Mouse (Mus musculus): ENCODE measurements at regions not wholly inside any gene's neighbourhood (a gene's known extent, or its start where the extent isn't known, plus 50 kb on each side); places are given as distances from the start of the nearest gene placed in this dataset.

- Histone ChIP-seq H3K4me3 (ENCODE audit: low read depth, low read length) (no peak overlapping the region), H3K27ac (ENCODE audit: low read depth, low read length) (no peak overlapping the region), H3K9me3 (ENCODE audit: control insufficient read depth, low read length) (no peaks in the 10 kb centered on the region), H3K4me1 (replicated peaks; ENCODE audit: control insufficient read depth, insufficient read depth, low read length) (peaks cover 4% of the 10 kb centered on the region), H3K9ac (ENCODE audit: low read length) (no peak overlapping the region), H3K4me2 (ENCODE audit: low read depth, low read length, severe bottlenecking) (no peak overlapping the region), H3K36me3 (ENCODE audit: control insufficient read depth, insufficient read depth, low read length) (no peaks in the 10 kb centered on the region), H3K27me3 (ENCODE audit: control insufficient read depth, insufficient read depth, low read length) (no peaks in the 10 kb centered on the region)
- no peak for DNase-seq (ENCODE audit: low spot score)
- no peak for ATAC-seq (replicated peaks; ENCODE audit: low FRiP score)
- 80% methylated on average over 4 of the region's 4 CpGs for WGBS
Measured at GRCm38 (mm10) chr6:91589181-91589580, 73.5 kb downstream of the Lsm3 start.

DNA sequence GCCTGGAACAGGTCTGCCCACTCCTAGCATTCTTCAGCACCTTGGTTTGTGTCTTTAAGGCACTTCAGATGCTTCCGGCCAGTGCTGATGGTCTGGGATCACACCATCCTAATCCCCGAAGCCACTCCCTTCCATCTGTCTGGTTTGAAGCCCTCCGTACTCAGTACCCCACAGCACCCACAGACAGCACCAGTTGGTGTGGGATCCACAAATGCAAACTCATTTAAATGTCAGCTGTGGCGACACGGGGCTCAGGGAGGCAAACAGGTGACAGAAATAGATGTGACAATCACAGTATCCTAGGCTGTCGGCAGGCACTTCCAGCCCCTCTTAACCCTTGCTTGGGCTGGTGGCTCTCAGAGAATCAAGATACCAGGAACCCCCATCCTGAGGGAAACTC is 74.7 kb downstream of the Lsm3 start:
- peaks cover 4% of the 10 kb centered on the region for H3K4me1 ChIP-seq (replicated peaks; ENCODE audit: control insufficient read depth, insufficient read depth, low read length)
- ATAC-seq (replicated peaks; ENCODE audit: low FRiP score) (no peak), DNase-seq (ENCODE audit: low spot score) (no peak)
- no peak overlapping the region for H3K9ac ChIP-seq (ENCODE audit: low read length)
- no peak overlapping the region for H3K4me3 ChIP-seq (ENCODE audit: low read depth, low read length)
- H3K4me2 ChIP-seq (ENCODE audit: low read depth, low read length, severe bottlenecking), result no peak overlapping the region
- H3K27me3 ChIP-seq (ENCODE audit: control insufficient read depth, insufficient read depth, low read length), result no peaks in the 10 kb centered on the region
- WGBS, result 60% methylated on average over 6 of the region's 6 CpGs
- no peaks in the 10 kb centered on the region for H3K36me3 ChIP-seq (ENCODE audit: control insufficient read depth, insufficient read depth, low read length)
- no peak overlapping the region for H3K27ac ChIP-seq (ENCODE audit: low read depth, low read length)
- H3K9me3 ChIP-seq (ENCODE audit: control insufficient read depth, low read length), result no peaks in the 10 kb centered on the region

- ATAC-seq (replicated peaks; ENCODE audit: low FRiP score), result no peak
- Histone ChIP-seq H3K4me3 (ENCODE audit: low read depth, low read length) (no peak overlapping the region), H3K4me1 (replicated peaks; ENCODE audit: control insufficient read depth, insufficient read depth, low read length) (peaks cover 4% of the 10 kb centered on the region), H3K36me3 (ENCODE audit: control insufficient read depth, insufficient read depth, low read length) (no peaks in the 10 kb centered on the region), H3K4me2 (ENCODE audit: low read depth, low read length, severe bottlenecking) (no peak overlapping the region), H3K9ac (ENCODE audit: low read length) (no peak overlapping the region), H3K27ac (ENCODE audit: low read depth, low read length) (no peak overlapping the region), H3K27me3 (ENCODE audit: control insufficient read depth, insufficient read depth, low read length) (no peaks in the 10 kb centered on the region), H3K9me3 (ENCODE audit: control insufficient read depth, low read length) (no peaks in the 10 kb centered on the region)
- WGBS, result 49% methylated on average over 8 of the region's 8 CpGs
- DNase-seq (ENCODE audit: low spot score), result no peak
Measured at GRCm38 (mm10) chr6:91590806-91591571, 75.3 kb downstream of the Lsm3 start.

DNA sequence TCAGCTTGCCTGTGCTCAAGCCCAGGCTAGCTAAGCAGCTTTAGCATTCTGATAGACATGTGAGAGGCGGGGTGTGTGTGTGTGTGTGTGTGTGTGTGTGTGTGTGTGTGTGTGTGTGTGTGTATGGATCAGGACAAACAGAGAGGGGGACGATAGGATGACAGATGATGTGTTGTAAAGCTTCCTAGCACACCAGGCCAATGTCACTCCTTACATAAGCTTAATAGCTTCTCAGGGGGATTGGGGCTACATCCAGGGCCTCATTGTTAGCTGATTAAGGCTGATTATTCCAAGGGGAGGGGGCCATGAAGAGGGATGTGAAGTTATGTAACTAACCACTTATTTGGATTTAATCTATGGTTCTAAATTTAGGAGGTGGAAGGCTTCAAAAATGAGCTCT is 76.9 kb downstream of the Lsm3 start:
- H3K27ac ChIP-seq (ENCODE audit: low read depth, low read length), result no peak overlapping the region
- H3K9me3 ChIP-seq (ENCODE audit: control insufficient read depth, low read length), result no peaks in the 10 kb centered on the region
- no peaks in the 10 kb centered on the region for H3K36me3 ChIP-seq (ENCODE audit: control insufficient read depth, insufficient read depth, low read length)
- H3K4me3 ChIP-seq (ENCODE audit: low read depth, low read length), result no peak overlapping the region
- 56% methylated on average over 2 of the region's 2 CpGs for WGBS
- DNase-seq (ENCODE audit: low spot score) (no peak), ATAC-seq (replicated peaks; ENCODE audit: low FRiP score) (no peak)
- no peak overlapping the region for H3K4me2 ChIP-seq (ENCODE audit: low read depth, low read length, severe bottlenecking)
- H3K27me3 ChIP-seq (ENCODE audit: control insufficient read depth, insufficient read depth, low read length), result no peaks in the 10 kb centered on the region
- H3K4me1 ChIP-seq (replicated peaks; ENCODE audit: control insufficient read depth, insufficient read depth, low read length), result peaks cover 4% of the 10 kb centered on the region
- H3K9ac ChIP-seq (ENCODE audit: low read length), result no peak overlapping the region

GRCm38 (mm10) chr6:91598942-91599341 is 83.2 kb downstream of the Lsm3 start:
- Histone ChIP-seq H3K4me3 (ENCODE audit: low read depth, low read length) (no peak overlapping the region), H3K4me2 (ENCODE audit: low read depth, low read length, severe bottlenecking) (no peak overlapping the region), H3K27me3 (ENCODE audit: control insufficient read depth, insufficient read depth, low read length) (no peaks in the 10 kb centered on the region), H3K9ac (ENCODE audit: low read length) (no peak overlapping the region), H3K27ac (ENCODE audit: low read depth, low read length) (no peak overlapping the region), H3K4me1 (replicated peaks; ENCODE audit: control insufficient read depth, insufficient read depth, low read length) (no peaks in the 10 kb centered on the region), H3K9me3 (ENCODE audit: control insufficient read depth, low read length) (no peaks in the 10 kb centered on the region), H3K36me3 (ENCODE audit: control insufficient read depth, insufficient read depth, low read length) (no peaks in the 10 kb centered on the region)
- 72% methylated on average over 10 of the region's 10 CpGs for WGBS
- ATAC-seq (replicated peaks; ENCODE audit: low FRiP score) (no peak), DNase-seq (ENCODE audit: low spot score) (no peak)

GRCm38 (mm10) chr6:91600116-91600515 is 83.7 kb upstream of the Slc6a6 start:
- 87% methylated on average over 3 of the region's 3 CpGs for WGBS
- no peaks in the 10 kb centered on the region for H3K9me3 ChIP-seq (ENCODE audit: control insufficient read depth, low read length)
- no peak for DNase-seq (ENCODE audit: low spot score)
- no peaks in the 10 kb centered on the region for H3K36me3 ChIP-seq (ENCODE audit: control insufficient read depth, insufficient read depth, low read length)
- no peak for ATAC-seq (replicated peaks; ENCODE audit: low FRiP score)
- no peak overlapping the region for H3K4me3 ChIP-seq (ENCODE audit: low read depth, low read length)
- no peaks in the 10 kb centered on the region for H3K27me3 ChIP-seq (ENCODE audit: control insufficient read depth, insufficient read depth, low read length)
- no peak overlapping the region for H3K4me2 ChIP-seq (ENCODE audit: low read depth, low read length, severe bottlenecking)
- no peak overlapping the region for H3K27ac ChIP-seq (ENCODE audit: low read depth, low read length)
- H3K9ac ChIP-seq (ENCODE audit: low read length), result no peak overlapping the region
- H3K4me1 ChIP-seq (replicated peaks; ENCODE audit: control insufficient read depth, insufficient read depth, low read length), result no peaks in the 10 kb centered on the region

GRCm38 (mm10) chr6:91606634-91607215 is 77.1 kb upstream of the Slc6a6 start:
- H3K27ac ChIP-seq (ENCODE audit: low read depth, low read length), result no peak overlapping the region
- 0 out of 2 replicates have a peak, but pooled peaks cover 2% of the 10 kb centered on the region for H3K4me1 ChIP-seq (replicated peaks; ENCODE audit: control insufficient read depth, insufficient read depth, low read length)
- no peak overlapping the region for H3K9ac ChIP-seq (ENCODE audit: low read length)
- 92% methylated on average over 10 of the region's 10 CpGs for WGBS
- H3K4me2 ChIP-seq (ENCODE audit: low read depth, low read length, severe bottlenecking), result no peak overlapping the region
- ATAC-seq (replicated peaks; ENCODE audit: low FRiP score) (no peak), DNase-seq (ENCODE audit: low spot score) (no peak)
- no peaks in the 10 kb centered on the region for H3K36me3 ChIP-seq (ENCODE audit: control insufficient read depth, insufficient read depth, low read length)
- no peaks in the 10 kb centered on the region for H3K27me3 ChIP-seq (ENCODE audit: control insufficient read depth, insufficient read depth, low read length)
- no peaks in the 10 kb centered on the region for H3K9me3 ChIP-seq (ENCODE audit: control insufficient read depth, low read length)
- H3K4me3 ChIP-seq (ENCODE audit: low read depth, low read length), result no peak overlapping the region

DNA sequence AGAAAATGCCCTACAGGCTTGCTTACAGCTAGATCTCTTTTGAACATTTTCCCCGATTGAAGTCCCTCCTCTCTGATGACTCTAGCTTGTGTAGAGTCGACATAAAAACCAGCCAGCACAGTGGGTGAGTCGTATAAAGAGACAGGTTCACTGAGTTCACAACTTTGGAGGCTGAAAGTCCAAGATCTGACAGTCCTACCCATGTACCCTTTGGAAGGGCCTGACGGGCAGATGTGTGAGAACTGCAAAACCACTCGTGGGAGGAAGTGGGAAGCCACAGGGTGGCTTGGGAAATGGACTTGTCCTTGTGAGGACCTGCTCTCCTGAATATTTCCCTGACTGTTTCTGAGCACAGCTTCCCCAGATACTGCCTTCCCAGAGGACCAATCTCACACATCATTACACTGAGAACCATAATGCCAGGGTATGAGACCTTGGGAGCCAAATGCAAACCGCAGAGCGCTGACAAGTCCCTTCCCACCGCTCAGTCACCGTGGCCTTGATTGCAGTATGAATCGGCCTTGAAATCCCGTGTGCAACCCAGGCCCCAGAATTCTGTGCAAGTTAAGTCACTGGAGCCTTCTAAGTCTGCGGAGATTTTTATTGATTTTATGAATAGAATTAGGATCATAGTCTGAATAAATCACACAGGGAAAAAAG is 76.1 kb upstream of the Slc6a6 start:
- Histone ChIP-seq H3K27ac (ENCODE audit: low read depth, low read length) (no peak overlapping the region), H3K4me3 (ENCODE audit: low read depth, low read length) (no peak overlapping the region), H3K9ac (ENCODE audit: low read length) (no peak overlapping the region), H3K4me2 (ENCODE audit: low read depth, low read length, severe bottlenecking) (no peak overlapping the region), H3K4me1 (replicated peaks; ENCODE audit: control insufficient read depth, insufficient read depth, low read length) (0 out of 2 replicates have a peak, but pooled peaks cover 2% of the 10 kb centered on the region), H3K9me3 (ENCODE audit: control insufficient read depth, low read length) (no peaks in the 10 kb centered on the region), H3K27me3 (ENCODE audit: control insufficient read depth, insufficient read depth, low read length) (no peaks in the 10 kb centered on the region), H3K36me3 (ENCODE audit: control insufficient read depth, insufficient read depth, low read length) (no peaks in the 10 kb centered on the region)
- no peak for DNase-seq (ENCODE audit: low spot score)
- 85% methylated on average over 12 of the region's 12 CpGs for WGBS
- ATAC-seq (replicated peaks; ENCODE audit: low FRiP score), result no peak

All from forebrain, embryonic 11.5 days (tissue).